Mouse (Mus musculus): ENCODE measurements around the gene Cyp2g1. TPM values are rescaled to one million over a fixed set of nuclear protein-coding genes. Genes with fewer than 3 reads are reported as not detected.
A peak's percentile ranks its signal among the peaks of the same experiment; 100 is the strongest.

Cyp2g1 gene
- polyA plus RNA-seq (2015; fragmentation: Nextera tagmentation; extraction: Ambion mirVana): not detected in 2 replicates

GRCm38 (mm10) chr7:26808592-26808991, at the start of gene Cyp2g1:
Cyp2g1 (plus strand) TSS chr7:26808892.
- H3K4me2 ChIP-seq: no peak within 1 kb of the TSS
- no peak for ATAC-seq (ENCODE audit: insufficient number of reproducible peaks, low FRiP score, low TSS enrichment, low read depth)
- H3K27me3 ChIP-seq: no peaks in the 10 kb centered on the region
- no peak within 1 kb of the TSS for H3K27ac ChIP-seq
- 93% methylated on average over 2 of the region's 2 CpGs for WGBS
- H3K4me3 ChIP-seq: no peak within 1 kb of the TSS
- H3K4me1 ChIP-seq: no peaks in the 10 kb centered on the region
- no peak within 1 kb of the TSS for H3K9ac ChIP-seq
- no peaks in the 10 kb centered on the region for H3K36me3 ChIP-seq
- no peaks in the 10 kb centered on the region for H3K9me3 ChIP-seq

GRCm38 (mm10) chr7:26767084-26767483, 41.6 kb upstream of the Cyp2g1 start:
- no peak overlapping the region for H3K27ac ChIP-seq
- 67% methylated on average over 1 of the region's 1 CpGs for WGBS
- H3K36me3 ChIP-seq: no peaks in the 10 kb centered on the region
- no peak for ATAC-seq (ENCODE audit: insufficient number of reproducible peaks, low FRiP score, low TSS enrichment, low read depth)
- H3K9ac ChIP-seq: no peak overlapping the region
- H3K4me2 ChIP-seq: no peak overlapping the region
- no peaks in the 10 kb centered on the region for H3K27me3 ChIP-seq
- no peaks in the 10 kb centered on the region for H3K9me3 ChIP-seq
- H3K4me1 ChIP-seq: no peaks in the 10 kb centered on the region
- no peak overlapping the region for H3K4me3 ChIP-seq

GRCm38 (mm10) chr7:26769881-26770470, 38.7 kb upstream of the Cyp2g1 start:
- H3K4me1 ChIP-seq: no peaks in the 10 kb centered on the region
- no peak for ATAC-seq (ENCODE audit: insufficient number of reproducible peaks, low FRiP score, low TSS enrichment, low read depth)
- no peaks in the 10 kb centered on the region for H3K27me3 ChIP-seq
- H3K4me2 ChIP-seq: no peak overlapping the region
- H3K9ac ChIP-seq: no peak overlapping the region
- H3K9me3 ChIP-seq: no peaks in the 10 kb centered on the region
- 83% methylated on average over 9 of the region's 9 CpGs for WGBS
- no peak overlapping the region for H3K27ac ChIP-seq
- no peaks in the 10 kb centered on the region for H3K36me3 ChIP-seq
- no peak overlapping the region for H3K4me3 ChIP-seq

- WGBS: 63% methylated on average over 3 of the region's 3 CpGs
- Histone ChIP-seq H3K4me1 (no peaks in the 10 kb centered on the region), H3K27ac (peak overlapping the region; percentile 54; the same call in 1 of the 2 replicates), H3K36me3 (no peaks in the 10 kb centered on the region), H3K4me2 (no peak overlapping the region), H3K9me3 (no peaks in the 10 kb centered on the region), H3K4me3 (no peak overlapping the region), H3K27me3 (no peaks in the 10 kb centered on the region), H3K9ac (no peak overlapping the region)
- no peak for ATAC-seq (ENCODE audit: insufficient number of reproducible peaks, low FRiP score, low TSS enrichment, low read depth)
These were observed 35.7 kb upstream of the Cyp2g1 start for GRCm38 (mm10) chr7:26772866-26773586.

GRCm38 (mm10) chr7:26775866-26776265, 32.8 kb upstream of the Cyp2g1 start:
- Histone ChIP-seq H3K27ac (no peak overlapping the region), H3K4me3 (no peak overlapping the region), H3K36me3 (no peaks in the 10 kb centered on the region), H3K4me2 (no peak overlapping the region), H3K4me1 (no peaks in the 10 kb centered on the region), H3K9ac (no peak overlapping the region), H3K9me3 (no peaks in the 10 kb centered on the region), H3K27me3 (no peaks in the 10 kb centered on the region)
- no peak for ATAC-seq (ENCODE audit: insufficient number of reproducible peaks, low FRiP score, low TSS enrichment, low read depth)
- 18% methylated on average over 6 of the region's 6 CpGs for WGBS

- H3K27ac ChIP-seq: no peak overlapping the region
- no peak overlapping the region for H3K4me3 ChIP-seq
- H3K4me1 ChIP-seq: no peaks in the 10 kb centered on the region
- no peak overlapping the region for H3K4me2 ChIP-seq
- no peaks in the 10 kb centered on the region for H3K9me3 ChIP-seq
- no peaks in the 10 kb centered on the region for H3K27me3 ChIP-seq
- no peaks in the 10 kb centered on the region for H3K36me3 ChIP-seq
- no peak for ATAC-seq (ENCODE audit: insufficient number of reproducible peaks, low FRiP score, low TSS enrichment, low read depth)
- 49% methylated on average over 2 of the region's 2 CpGs for WGBS
- no peak overlapping the region for H3K9ac ChIP-seq
These were observed 30.9 kb upstream of the Cyp2g1 start for GRCm38 (mm10) chr7:26777806-26778205.

- H3K4me2 ChIP-seq: no peak overlapping the region
- H3K4me1 ChIP-seq: no peaks in the 10 kb centered on the region
- no peak overlapping the region for H3K9ac ChIP-seq
- H3K27ac ChIP-seq: no peak overlapping the region
- no peaks in the 10 kb centered on the region for H3K27me3 ChIP-seq
- no peaks in the 10 kb centered on the region for H3K36me3 ChIP-seq
- WGBS: 31% methylated on average over 6 of the region's 6 CpGs
- H3K9me3 ChIP-seq: no peaks in the 10 kb centered on the region
- ATAC-seq (ENCODE audit: insufficient number of reproducible peaks, low FRiP score, low TSS enrichment, low read depth): no peak
- H3K4me3 ChIP-seq: no peak overlapping the region
These were observed 30.2 kb upstream of the Cyp2g1 start for GRCm38 (mm10) chr7:26778474-26778873.

- H3K9me3 ChIP-seq: no peaks in the 10 kb centered on the region
- H3K4me1 ChIP-seq: no peaks in the 10 kb centered on the region
- no peak overlapping the region for H3K9ac ChIP-seq
- H3K27me3 ChIP-seq: no peaks in the 10 kb centered on the region
- H3K4me2 ChIP-seq: no peak overlapping the region
- no peaks in the 10 kb centered on the region for H3K36me3 ChIP-seq
- 76% methylated on average over 5 of the region's 5 CpGs for WGBS
- no peak overlapping the region for H3K27ac ChIP-seq
- ATAC-seq (ENCODE audit: insufficient number of reproducible peaks, low FRiP score, low TSS enrichment, low read depth): peak; percentile 67
- H3K4me3 ChIP-seq: no peak overlapping the region
These were observed 28.8 kb upstream of the Cyp2g1 start for GRCm38 (mm10) chr7:26779799-26780416.

- H3K27me3 ChIP-seq: no peaks in the 10 kb centered on the region
- H3K9me3 ChIP-seq: no peaks in the 10 kb centered on the region
- WGBS: 14% methylated on average over 11 of the region's 11 CpGs
- ATAC-seq (ENCODE audit: insufficient number of reproducible peaks, low FRiP score, low TSS enrichment, low read depth): no peak
- no peaks in the 10 kb centered on the region for H3K36me3 ChIP-seq
- H3K4me3 ChIP-seq: no peak overlapping the region
- no peak overlapping the region for H3K9ac ChIP-seq
- no peak overlapping the region for H3K4me2 ChIP-seq
- H3K4me1 ChIP-seq: no peaks in the 10 kb centered on the region
- H3K27ac ChIP-seq: no peak overlapping the region
These were observed 28.2 kb upstream of the Cyp2g1 start for GRCm38 (mm10) chr7:26780510-26780909.

GRCm38 (mm10) chr7:26780998-26781766, 27.5 kb upstream of the Cyp2g1 start:
- 16% methylated on average over 8 of the region's 8 CpGs for WGBS
- Histone ChIP-seq H3K4me2 (no peak overlapping the region), H3K27ac (no peak overlapping the region), H3K4me1 (no peaks in the 10 kb centered on the region), H3K9ac (no peak overlapping the region), H3K27me3 (no peaks in the 10 kb centered on the region), H3K9me3 (no peaks in the 10 kb centered on the region), H3K36me3 (no peaks in the 10 kb centered on the region), H3K4me3 (no peak overlapping the region)
- ATAC-seq (ENCODE audit: insufficient number of reproducible peaks, low FRiP score, low TSS enrichment, low read depth): no peak

GRCm38 (mm10) chr7:26781767-26782131, 26.9 kb upstream of the Cyp2g1 start:
- Histone ChIP-seq H3K27me3 (no peaks in the 10 kb centered on the region), H3K9ac (no peak overlapping the region), H3K27ac (no peak overlapping the region), H3K4me1 (no peaks in the 10 kb centered on the region), H3K4me3 (no peak overlapping the region), H3K9me3 (no peaks in the 10 kb centered on the region), H3K36me3 (no peaks in the 10 kb centered on the region), H3K4me2 (no peak overlapping the region)
- ATAC-seq (ENCODE audit: insufficient number of reproducible peaks, low FRiP score, low TSS enrichment, low read depth): no peak
- 43% methylated on average over 8 of the region's 8 CpGs for WGBS

GRCm38 (mm10) chr7:26783163-26783562, 25.5 kb upstream of the Cyp2g1 start:
- 64% methylated on average over 5 of the region's 5 CpGs for WGBS
- H3K9ac ChIP-seq: no peak overlapping the region
- H3K27me3 ChIP-seq: no peaks in the 10 kb centered on the region
- H3K4me3 ChIP-seq: no peak overlapping the region
- no peaks in the 10 kb centered on the region for H3K9me3 ChIP-seq
- H3K4me2 ChIP-seq: no peak overlapping the region
- no peak for ATAC-seq (ENCODE audit: insufficient number of reproducible peaks, low FRiP score, low TSS enrichment, low read depth)
- H3K36me3 ChIP-seq: no peaks in the 10 kb centered on the region
- H3K27ac ChIP-seq: no peak overlapping the region
- H3K4me1 ChIP-seq: no peaks in the 10 kb centered on the region

Data from limb, embryonic 15.5 days (tissue).